Mouse (Mus musculus) myocyte (in vitro differentiated cells): Measurements from ENCODE around the gene Ptprc.

Experiments used
- MAX ChIP-seq: IDR thresholded peaks from one replicate; pipeline ENCODE4 v1.6.1; 2011; ENCODE audit warnings: low read depth, mild to moderate bottlenecking, control low read depth
- POLR2A ChIP-seq: IDR thresholded peaks from one replicate; pipeline ENCODE4 v1.6.1; 2011; ENCODE audit warnings: low read depth, mild to moderate bottlenecking, control low read depth, moderate library complexity; ENCODE audit not compliant: insufficient read length
- REST ChIP-seq: IDR thresholded peaks from one replicate; pipeline ENCODE4 v1.6.1; 2011; ENCODE audit warnings: mild to moderate bottlenecking, control low read depth, moderate library complexity; ENCODE audit not compliant: insufficient read depth, insufficient read length
- TCF12 ChIP-seq: IDR thresholded peaks from one replicate; pipeline ENCODE4 v1.6.1; 2011; ENCODE audit warnings: mild to moderate bottlenecking, control low read depth; ENCODE audit not compliant: poor library complexity, insufficient read depth, severe bottlenecking

- TF ChIP-seq TCF12 (no peak), POLR2A (no peak), MAX (no peak), REST (no peak)
Observed at GRCm38 (mm10) chr1:138173669-138174068, 1.8 kb downstream of the Ptprc start.
